Mouse (Mus musculus) liver, postnatal 0 days (tissue): ENCODE measurements at regions not wholly inside any gene's neighbourhood (a gene's known extent, or its start where the extent isn't known, plus 50 kb on each side); places are given as distances from the start of the nearest gene placed in this dataset.

ENCODE experiments used
- CTCF ChIP-seq: sonication (generic); IDR thresholded peaks from 2 replicates; pipeline ENCODE4 v1.5.1; 2016; ENCODE audit warnings: antibody characterized with exemption, low read depth
- EP300 ChIP-seq: IDR thresholded peaks from 2 replicates; pipeline ENCODE4 v1.6.1; 2016; ENCODE audit warnings: antibody characterized with exemption, low read depth, mild to moderate bottlenecking

- TF ChIP-seq CTCF (no peak), EP300 (no peak)
These were observed 2020.0 kb upstream of the Lrrc6 start for GRCm38 (mm10) chr15:68520759-68521158.
